Mouse (Mus musculus) telencephalon, adult 2 months (tissue): ENCODE data around the gene Lrch1.

Source experiments
- DNase-seq: peaks from one replicate; pipeline ENCODE4 v3.0.0-alpha.2; 2011; ENCODE audit warnings: low read depth, low spot score

Gene Lrch1

GRCm38 (mm10) chr14:74893085-74893648 is 54.5 kb downstream of the Lrch1 start:
- DNase-seq, result no peak

GRCm38 (mm10) chr14:74889304-74889703 is 58.4 kb downstream of the Lrch1 start:
- no peak for DNase-seq

- no peak for DNase-seq
Observed at GRCm38 (mm10) chr14:74888103-74888502, 59.6 kb downstream of the Lrch1 start.

GRCm38 (mm10) chr14:74886453-74886852 is 61.2 kb downstream of the Lrch1 start:
- no peak for DNase-seq

GRCm38 (mm10) chr14:74884920-74885319 is 62.8 kb downstream of the Lrch1 start:
- DNase-seq, result no peak

GRCm38 (mm10) chr14:74884024-74884680 is 63.5 kb downstream of the Lrch1 start:
- no peak for DNase-seq

GRCm38 (mm10) chr14:74883204-74883603 is 64.5 kb downstream of the Lrch1 start:
- DNase-seq, result peak; percentile 84

GRCm38 (mm10) chr14:74882754-74883153 is 64.9 kb downstream of the Lrch1 start:
- no peak for DNase-seq

GRCm38 (mm10) chr14:74880868-74881267 is 66.8 kb downstream of the Lrch1 start:
- DNase-seq, result no peak

- no peak for DNase-seq
Observed at GRCm38 (mm10) chr14:74879480-74879879, 68.2 kb downstream of the Lrch1 start.

- no peak for DNase-seq
Observed at GRCm38 (mm10) chr14:74877287-74877686, 70.4 kb downstream of the Lrch1 start.

- no peak for DNase-seq
Observed at GRCm38 (mm10) chr14:74871220-74871619, 76.5 kb downstream of the Lrch1 start.

- DNase-seq, result no peak
Observed at GRCm38 (mm10) chr14:74868902-74869230, 78.8 kb downstream of the Lrch1 start.

- no peak for DNase-seq
Observed at GRCm38 (mm10) chr14:74868188-74868901, 79.3 kb downstream of the Lrch1 start.

GRCm38 (mm10) chr14:74867076-74868042 is 80.3 kb downstream of the Lrch1 start:
- no peak for DNase-seq

GRCm38 (mm10) chr14:74865738-74866137 is 81.9 kb downstream of the Lrch1 start:
- DNase-seq, result no peak

GRCm38 (mm10) chr14:74864805-74865483 is 82.7 kb downstream of the Lrch1 start:
- no peak for DNase-seq

- no peak for DNase-seq
Observed at GRCm38 (mm10) chr14:74861456-74861855, 86.2 kb downstream of the Lrch1 start.

GRCm38 (mm10) chr14:74859154-74859553 is 88.5 kb downstream of the Lrch1 start:
- DNase-seq, result no peak

GRCm38 (mm10) chr14:74855429-74855828 is 92.2 kb downstream of the Lrch1 start:
- no peak for DNase-seq

- DNase-seq, result no peak
Observed at GRCm38 (mm10) chr14:74853759-74854100, 93.9 kb downstream of the Lrch1 start.
